Mouse (Mus musculus) B cell, adult 62 days (primary cell): Measurements from ENCODE around the gene Olfr339. TPM values are rescaled to one million over a fixed set of nuclear protein-coding genes. Genes with fewer than 3 reads are reported as not detected.

ENCODE experiments used
- total RNA-seq: library from RNA; stranded (reverse); gene quantifications from 4 replicates; pipeline ENCODE4 v1.2.4, GENCODE M21; 2023

Olfr339 gene
- total RNA-seq, result not detected in 4 replicates

DNA sequence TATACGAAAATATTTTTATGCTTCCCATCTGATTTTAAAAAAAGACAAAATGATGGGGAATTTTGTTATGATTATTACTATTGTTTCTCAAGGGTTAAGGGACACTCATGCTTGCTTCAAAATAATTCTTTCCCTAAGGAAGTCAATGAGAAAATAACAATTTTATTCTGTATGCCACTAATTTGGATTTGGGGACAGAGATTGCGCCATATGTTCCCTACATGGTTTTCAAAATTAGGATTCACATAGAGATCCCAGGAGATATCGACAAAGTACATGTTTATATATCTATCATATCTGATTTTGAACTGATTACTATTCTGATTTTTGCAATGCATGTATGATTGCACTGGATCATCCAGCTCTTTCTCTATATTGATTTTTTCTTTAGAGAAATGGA lies at the start of gene Olfr339:
Olfr339 (plus strand) TSS at position 301 of the 400 bp plus-strand sequence.

DNA sequence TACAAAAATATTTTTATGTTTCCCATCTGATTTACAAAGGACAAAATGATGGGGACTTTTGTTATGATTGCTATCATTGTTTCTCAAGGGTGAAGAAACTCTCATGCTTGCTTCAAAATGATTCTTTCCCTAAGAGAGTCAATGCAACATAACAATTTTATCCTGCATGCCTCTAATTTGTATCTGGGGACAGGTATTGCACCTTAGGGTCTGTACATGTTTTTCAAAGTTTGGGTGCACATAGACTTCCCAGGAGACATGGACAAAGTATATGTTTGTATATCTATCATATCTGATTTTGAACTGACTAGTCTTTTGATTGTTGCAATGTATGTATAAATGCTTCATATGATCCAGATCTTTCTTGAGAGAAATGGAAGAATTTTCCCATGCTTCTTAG lies 45.5 kb upstream of the Olfr339 start, which contains the start of gene Olfr338:
Olfr338 (plus strand) TSS at position 301 of the 400 bp plus-strand sequence.

DNA sequence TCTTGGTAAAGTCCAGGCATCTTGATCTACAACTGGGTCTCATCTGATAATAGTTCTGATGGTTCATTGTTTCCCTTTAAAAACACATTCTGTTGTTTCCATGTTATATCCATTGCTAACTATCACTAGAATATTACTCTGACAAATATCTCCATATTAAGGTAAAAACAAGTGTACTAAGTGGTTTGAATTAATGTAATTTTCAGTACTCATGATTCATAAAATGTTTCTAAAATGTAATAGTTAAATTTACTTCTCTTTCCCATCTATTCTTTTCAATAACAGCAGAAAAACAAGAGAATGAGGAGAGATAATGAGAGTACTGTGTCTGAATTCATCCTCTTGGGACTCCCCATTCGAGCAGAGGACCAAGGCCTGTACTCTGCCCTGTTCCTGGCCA lies 33.5 kb downstream of the Olfr339 start, which contains the start of gene Olfr340:
Olfr340 (plus strand) TSS at position 301 of the 400 bp plus-strand sequence.

Other genes starting within 250 kb of the Olfr339 start
- gene Ptgs1, start 188.5 kb upstream of the Olfr339 start, total RNA-seq, result 0.97 to 4.4 TPM (median 1.7 TPM) in 4 replicates
- not detected in 4 replicates for gene Olfr338, start 45.4 kb upstream of the Olfr339 start, total RNA-seq
- not detected in 4 replicates for gene Olfr340, start 33.6 kb downstream of the Olfr339 start, total RNA-seq
- not detected in 4 replicates for gene Olfr341, start 63.5 kb downstream of the Olfr339 start, total RNA-seq
- gene Olfr342, start 106.1 kb downstream of the Olfr339 start, total RNA-seq, result not detected in 4 replicates
- gene Olfr344, start 147.7 kb downstream of the Olfr339 start, total RNA-seq, result not detected in 4 replicates
- gene Olfr345, start 221.1 kb downstream of the Olfr339 start, total RNA-seq, result not detected in 4 replicates